Mouse (Mus musculus) heart, postnatal 0 days (tissue): ENCODE data around the gene Arid2.

Experiments
- CTCF ChIP-seq: IDR thresholded peaks from 2 replicates; pipeline ENCODE4 v1.5.1; 2016; ENCODE audit warnings: antibody characterized with exemption, control low read depth, low read depth
- EP300 ChIP-seq: IDR thresholded peaks from 2 replicates; pipeline ENCODE4 v1.6.1; 2016; ENCODE audit warnings: antibody characterized with exemption, low read depth

DNA sequence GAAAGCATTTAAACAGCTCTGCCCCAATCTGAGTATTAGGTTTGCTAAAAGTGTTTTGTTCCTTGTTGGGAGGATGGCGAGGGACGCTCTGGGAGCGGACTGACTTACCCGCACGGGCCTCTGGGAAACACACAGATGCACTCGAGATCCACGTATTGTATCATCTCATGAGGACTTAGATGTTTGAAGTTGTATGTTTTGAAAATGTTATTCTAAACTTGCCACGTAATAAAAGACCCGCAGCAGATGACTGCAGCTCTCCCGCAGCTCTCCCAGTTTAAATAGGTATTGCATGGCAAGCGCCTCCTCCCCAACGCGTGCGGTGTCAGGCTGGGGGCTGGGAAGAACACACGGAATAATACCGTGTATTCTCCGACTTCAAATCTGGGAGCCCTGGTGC, 33.0 kb upstream of the Arid2 start:
- TF ChIP-seq CTCF (no peak), EP300 (no peak)
